Mouse (Mus musculus): ENCODE measurements around the gene Tsks.

Tsks gene

DNA sequence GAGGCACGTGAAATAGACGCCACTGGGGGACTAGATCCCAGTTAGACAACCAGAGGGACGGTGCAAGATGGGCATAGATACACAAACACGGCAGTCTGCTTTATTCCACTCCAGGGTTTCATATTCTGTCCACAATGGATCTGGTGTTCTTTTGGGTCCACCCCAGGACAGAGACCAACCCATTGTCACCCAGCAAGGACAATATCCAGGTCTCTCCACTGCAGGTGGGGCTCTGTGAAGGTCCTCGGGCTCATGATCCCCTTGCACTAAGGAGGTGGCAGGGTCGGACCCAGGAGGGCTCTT is 32.1 kb downstream of the Tsks start:
- no peak for DNase-seq (ENCODE audit: low read depth, low spot score)

DNA sequence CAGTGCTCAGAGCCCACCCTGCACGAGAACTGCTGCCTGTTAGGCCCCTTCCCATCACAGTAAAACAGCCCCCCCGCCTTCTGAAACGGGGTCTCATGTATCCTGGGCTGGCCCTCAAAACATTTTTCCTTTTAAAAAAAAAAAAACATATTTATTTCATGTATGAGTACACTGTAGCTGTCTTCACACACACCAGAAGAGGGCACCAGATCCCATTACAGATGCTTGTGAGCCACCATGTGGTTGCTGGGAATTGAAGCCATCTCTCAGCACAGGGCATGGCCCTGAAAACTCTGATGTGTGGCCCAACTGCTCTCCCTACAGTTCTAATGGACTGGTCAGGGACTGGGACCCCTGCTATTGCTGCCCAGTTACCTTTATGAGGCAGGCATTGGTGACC is 35.3 kb downstream of the Tsks start:
- DNase-seq (ENCODE audit: low read depth, low spot score) = no peak

DNA sequence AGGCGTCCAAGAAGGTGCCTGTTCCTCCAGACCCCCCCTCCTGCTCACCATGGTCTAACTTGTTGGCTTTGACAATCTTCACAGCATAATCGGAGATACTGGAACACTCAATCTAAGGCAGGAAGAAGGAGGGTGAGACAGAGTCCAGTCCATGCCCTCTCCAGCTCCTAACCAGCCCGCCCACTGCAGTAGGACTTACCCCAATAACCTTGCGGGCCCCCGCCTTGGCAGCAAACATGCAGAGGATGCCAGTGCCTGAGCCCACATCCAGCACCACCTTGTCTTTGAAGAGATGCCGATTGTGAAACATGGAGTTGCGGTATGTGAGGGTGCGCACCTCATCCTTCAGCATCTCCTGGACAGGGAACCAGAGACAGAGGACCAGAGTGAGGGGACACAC is 38.5 kb downstream of the Tsks start:
- DNase-seq (ENCODE audit: low read depth, low spot score) = no peak

DNA sequence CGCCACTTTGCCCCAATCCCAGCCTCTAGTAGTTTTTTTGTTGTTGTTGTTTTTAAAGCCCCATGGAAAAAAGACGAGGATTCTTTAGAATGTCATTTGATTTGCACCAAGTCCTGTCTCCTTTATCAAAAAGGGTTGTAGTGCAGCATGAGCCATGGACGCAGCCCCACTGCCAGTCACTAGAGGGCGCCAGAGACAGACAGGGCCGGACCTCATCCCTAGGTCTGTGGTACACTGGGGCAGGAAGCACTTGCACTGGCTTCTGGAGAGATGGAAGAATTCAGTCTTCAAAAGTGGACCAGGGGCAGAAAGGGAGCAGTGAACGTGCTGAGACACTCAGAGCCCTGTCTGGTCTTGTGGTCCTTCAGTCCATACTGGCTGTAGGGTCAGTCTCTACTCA is 40.1 kb downstream of the Tsks start:
- peak; percentile 89 for DNase-seq (ENCODE audit: low read depth, low spot score)

DNA sequence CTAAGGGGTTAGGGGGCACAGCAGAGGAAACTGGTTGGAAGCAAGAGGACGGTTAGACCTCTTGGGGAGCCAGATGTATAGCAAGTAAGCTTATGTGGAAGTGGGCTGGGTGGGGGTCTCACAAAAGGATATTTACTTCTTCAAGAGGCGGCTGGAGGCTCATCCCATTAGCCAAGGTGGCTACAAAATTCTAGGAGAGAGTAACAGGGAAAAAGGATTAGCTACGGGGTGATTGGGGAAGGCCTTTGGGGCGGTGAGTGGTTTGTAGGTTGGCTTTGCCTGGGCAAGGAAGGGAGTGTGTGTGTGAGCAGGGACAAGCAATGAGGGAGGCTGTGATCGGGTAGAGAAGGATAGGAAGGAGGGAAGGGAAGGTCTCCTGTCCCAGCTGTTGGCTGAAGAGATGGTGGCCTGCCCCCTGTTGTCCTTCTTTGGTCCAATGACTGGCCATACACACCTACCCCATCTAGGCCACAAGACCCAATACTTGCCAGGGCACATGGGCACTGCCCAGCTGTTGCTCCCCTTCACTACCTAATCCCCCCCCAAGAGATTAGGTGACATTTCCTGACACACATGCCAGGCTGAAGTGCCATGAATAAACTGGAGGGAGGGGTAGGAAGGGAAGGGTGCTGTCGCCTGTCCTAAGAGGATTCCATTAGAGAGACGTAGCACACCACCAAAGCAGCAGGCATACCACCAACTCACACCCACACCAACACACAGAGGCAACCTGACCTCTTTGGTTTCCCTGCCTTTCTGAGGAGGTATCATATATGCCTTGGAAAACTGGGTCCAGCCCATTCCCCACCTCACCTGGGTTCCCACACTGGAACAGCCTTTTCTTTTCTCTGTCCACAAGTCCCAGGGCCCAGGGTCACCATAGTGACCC is 41.2 kb downstream of the Tsks start:
- no peak for DNase-seq (ENCODE audit: low read depth, low spot score)

DNA sequence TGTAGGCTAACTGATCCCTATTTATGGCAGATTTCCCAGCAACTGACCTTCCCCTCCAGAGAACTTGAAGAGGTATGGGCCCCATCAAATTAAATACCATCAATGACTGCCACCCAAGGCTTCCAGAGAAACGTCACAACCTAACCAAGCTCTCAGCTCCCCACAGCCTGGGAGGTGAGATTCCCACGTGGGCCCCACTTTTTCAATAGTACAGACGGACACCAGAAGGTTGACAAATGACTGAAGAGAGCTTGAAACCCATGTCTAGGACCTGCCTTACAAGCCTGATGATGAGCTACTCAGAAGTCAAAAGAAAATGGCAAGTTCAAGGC is 41.8 kb downstream of the Tsks start:
- no peak for DNase-seq (ENCODE audit: low read depth, low spot score)

DNA sequence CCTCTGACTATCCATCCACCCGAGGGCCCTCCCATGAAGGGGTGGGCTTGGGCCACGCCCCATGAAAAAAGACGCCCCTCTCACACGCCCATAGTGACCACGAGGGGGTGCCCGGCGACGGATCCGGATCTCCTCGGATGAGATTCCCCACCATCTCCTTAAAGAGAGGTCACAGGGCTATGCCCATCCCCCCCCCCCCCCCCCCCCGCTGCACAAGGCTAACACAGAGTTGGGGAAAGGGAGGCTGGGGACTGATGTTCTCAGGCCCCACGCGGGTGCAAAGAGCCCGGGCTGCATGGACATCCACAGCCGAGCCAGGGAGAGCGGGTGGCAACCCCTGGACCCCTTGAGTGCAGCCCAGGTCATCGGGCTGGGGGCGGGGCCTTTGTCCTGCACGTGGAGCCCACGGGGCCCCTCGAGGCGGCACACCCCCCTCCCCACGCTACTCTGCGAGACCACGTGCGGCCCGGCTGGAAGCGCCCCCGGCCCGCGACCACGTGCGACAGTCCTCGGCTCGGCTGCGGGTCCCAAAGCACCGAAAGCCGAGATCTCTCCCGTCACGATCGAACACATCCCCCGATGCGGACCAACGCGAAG is 42.7 kb downstream of the Tsks start:
- DNase-seq (ENCODE audit: low read depth, low spot score) = peak; percentile 72

DNA sequence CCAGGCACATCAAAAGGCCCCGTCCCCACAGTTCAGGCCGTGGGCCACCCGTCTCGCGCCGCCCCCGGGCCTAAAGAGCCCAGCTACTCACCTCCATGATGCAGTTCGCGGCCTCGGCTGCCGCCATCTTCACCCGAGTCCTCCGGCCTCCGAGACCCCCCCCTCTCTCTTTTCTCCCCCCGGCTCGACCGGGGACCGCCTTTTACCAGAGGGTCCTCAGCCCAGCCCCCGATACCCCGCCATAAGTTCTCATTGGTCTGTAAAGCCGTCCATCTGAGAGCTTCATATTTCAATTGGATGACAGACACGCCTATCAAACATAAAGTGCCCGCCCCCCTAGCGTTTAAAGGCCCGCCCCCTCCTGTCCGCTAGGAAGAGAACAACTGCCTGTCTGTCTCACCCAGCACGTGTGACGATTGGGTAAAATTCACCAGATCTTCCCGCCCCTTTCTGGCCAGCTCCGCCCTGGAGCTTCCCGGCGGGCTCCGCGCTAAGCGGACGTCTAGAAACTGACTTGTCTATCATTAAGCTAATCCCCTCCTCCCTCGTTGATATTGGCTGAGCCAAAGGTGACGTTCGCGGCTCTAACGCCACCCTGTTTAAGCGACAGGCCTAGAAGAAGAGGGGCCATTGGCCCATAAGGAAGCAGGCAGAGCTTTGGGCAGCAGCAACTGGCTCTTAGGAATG is 43.3 kb downstream of the Tsks start, which contains the start of gene Prmt1:
TSS of gene Prmt1 (minus strand) at position 377 of the 687 bp plus-strand sequence.
- peak; percentile 99 for DNase-seq (ENCODE audit: low read depth, low spot score)

DNA sequence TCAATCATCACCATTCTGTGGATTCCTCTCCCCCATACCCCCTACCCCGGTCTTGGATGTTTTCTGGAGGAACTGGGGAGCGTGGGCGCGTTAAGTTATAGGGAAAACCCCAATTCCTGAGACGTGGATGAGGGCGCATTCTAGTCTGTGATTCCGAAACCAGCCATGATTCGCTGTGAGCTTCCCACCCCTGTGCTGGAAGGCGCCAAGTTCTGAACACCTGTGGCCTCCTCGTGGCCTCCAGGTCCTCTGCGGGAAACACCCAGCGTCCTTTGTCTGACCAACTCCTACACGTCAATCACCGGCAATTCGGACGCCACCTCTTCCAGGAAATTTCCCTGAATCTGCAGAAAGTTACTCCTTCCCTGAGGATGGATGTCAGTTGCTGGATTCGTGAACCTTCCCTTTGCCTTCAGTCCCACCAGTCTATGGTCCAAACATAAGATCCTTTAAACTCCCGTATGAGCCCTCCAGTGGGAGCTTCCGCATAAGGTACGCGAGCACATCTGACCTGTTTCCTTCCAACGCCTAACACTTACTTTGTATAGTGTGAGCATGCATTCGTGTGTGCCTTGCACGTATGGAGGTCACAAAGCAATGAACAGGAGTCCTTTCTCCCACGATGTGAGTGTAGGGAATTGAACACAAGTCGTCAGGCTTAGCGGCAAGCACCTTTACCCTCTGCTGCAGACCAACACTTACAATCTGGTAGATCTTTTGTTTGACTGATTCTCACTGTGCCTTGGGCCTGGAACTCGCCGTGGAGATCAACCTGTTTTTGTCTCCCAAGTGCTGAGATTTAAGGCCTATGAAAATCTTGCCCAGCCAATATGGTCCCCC is 44.1 kb downstream of the Tsks start:
- no peak for DNase-seq (ENCODE audit: low read depth, low spot score)

DNA sequence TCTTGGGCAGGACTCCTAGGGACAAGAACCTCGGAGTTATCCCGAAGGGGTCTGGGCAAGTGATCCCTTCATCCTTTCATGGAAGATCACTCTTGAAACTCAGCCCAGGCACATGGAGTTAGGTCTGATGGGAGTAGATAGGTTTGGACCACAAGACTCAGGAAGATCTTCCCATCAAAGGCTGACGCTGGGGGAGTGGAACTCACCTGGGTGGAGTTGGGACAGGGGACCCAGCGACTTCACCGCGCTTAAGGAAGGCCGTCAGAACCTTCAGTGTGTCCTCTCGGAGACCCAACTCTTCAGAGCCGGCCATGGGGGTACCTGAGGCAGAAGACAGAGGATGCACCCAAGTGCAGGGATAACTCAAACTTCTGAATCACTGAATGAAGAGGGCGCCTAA is 53.7 kb downstream of the Tsks start:
- DNase-seq (ENCODE audit: low read depth, low spot score) = no peak

DNA sequence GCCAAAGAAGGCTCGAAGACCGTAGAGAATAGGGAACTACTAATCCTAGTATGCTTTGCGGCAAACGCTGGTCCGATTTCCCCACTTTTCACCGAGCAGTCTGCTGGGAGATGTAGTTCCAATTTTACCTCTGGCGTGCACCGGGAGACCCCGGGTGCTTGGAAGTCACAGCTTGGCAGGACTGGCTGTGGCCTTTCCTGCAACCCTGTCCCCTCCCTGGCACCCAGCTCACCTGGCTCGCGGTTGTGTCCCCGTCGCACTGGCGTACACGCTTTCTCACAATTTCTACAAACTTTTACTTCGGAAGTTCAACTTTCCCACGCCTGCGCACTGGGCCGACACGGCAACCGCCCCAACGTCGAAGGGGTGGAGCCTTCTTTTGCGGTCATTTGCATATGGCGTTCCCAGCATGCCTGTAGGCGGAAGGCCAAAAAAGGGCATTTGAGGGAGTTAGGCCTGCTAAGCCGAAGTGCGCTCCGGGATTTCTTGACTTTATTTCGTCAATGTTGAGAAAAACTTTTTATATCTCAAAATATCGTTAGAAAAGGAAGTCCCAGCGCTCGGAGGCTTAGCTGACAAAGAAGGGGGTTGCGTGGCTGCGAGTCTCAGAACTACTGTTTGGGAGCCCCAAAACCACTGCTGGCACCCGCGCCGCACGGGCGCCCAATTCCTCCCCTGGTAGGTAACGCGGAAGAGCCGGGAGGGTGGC is 54.4 kb downstream of the Tsks start, which contains the start of gene Irf3:
TSS of gene Irf3 (plus strand) at position 418 of the 709 bp plus-strand sequence.
- peak; percentile 97 for DNase-seq (ENCODE audit: low read depth, low spot score)

DNA sequence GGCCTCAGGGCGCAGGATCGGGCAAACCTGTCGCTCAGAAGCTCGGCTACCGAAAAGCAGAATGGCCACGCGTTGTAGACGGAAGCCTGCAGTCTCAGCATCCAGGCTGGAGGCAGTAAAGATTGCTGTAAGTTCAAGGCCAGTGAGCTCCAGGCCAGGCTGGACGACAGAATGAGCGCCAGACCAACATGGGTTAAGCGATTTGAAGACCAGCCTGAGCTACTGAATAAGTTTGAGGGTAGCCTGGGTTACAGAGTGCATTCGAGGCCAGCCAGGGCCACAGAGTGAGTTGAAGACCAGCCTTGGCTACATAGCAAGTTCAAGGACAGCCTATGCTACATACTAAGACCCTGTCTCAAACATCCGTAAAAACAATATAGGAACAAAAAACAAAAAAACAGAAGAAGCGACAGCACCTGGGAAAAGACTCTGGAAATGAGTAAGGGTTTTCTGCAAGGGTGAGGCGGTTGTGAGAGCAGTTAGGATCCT is 55.0 kb downstream of the Tsks start:
- no peak for DNase-seq (ENCODE audit: low read depth, low spot score)

DNA sequence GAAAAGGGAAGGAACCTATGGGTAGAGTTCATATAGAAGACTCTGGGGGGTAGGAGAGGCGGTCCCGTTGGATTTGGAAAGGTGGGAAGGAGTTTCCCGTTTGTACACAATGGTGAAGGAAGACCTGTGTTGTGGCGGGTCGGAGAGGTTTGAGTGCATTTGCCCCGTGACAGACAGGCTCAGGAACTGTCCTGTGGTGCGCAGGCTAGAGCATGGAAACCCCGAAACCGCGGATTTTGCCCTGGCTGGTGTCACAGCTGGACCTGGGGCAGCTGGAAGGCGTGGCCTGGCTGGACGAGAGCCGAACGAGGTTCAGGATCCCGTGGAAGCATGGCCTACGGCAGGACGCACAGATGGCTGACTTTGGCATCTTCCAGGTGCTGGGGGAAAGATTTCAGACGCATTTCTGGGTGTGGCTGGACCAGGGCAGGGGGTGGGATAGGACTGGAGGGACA is 55.5 kb downstream of the Tsks start, which contains the start of gene Bcl2l12:
TSS of gene Bcl2l12 (minus strand) at position 212 of the 455 bp plus-strand sequence.
- DNase-seq (ENCODE audit: low read depth, low spot score) = peak; percentile 84

DNA sequence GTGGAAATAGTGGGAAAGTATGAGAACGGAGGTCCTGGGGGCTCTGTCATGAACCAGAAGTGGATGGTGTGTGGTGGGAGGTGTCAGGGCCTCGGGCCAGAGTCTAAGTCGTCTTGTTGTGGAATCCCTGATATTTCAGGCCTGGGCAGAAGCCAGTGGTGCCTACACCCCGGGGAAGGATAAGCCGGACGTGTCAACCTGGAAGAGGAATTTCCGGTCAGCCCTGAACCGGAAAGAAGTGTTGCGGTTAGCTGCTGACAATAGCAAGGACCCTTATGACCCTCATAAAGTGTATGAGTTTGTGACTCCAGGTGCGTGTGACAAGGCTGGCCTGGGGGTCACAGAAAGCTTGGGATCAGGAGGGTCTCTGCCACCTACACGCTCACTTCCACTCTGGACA is 56.7 kb downstream of the Tsks start:
- no peak for DNase-seq (ENCODE audit: low read depth, low spot score)

DNA sequence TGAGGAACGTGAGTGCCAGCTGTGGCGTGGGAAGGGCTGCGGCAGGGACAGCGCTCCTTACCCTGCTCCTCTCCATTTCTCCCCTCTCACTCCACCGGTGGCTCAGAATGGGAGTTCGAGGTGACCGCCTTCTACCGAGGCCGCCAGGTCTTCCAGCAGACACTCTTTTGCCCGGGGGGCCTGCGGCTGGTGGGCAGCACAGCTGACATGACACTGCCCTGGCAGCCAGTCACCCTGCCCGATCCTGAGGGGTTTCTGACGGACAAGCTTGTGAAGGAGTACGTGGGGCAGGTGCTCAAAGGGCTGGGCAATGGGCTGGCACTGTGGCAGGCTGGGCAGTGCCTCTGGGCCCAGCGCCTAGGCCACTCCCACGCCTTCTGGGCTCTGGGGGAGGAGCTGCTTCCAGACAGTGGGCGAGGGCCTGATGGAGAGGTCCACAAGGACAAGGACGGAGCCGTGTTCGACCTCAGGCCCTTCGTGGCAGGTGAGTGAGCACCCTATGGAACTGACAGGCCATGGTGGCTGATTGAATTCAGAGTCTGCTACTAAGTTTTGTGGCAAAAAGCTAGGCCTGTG is 57.6 kb downstream of the Tsks start:
- DNase-seq (ENCODE audit: low read depth, low spot score) = no peak

DNA sequence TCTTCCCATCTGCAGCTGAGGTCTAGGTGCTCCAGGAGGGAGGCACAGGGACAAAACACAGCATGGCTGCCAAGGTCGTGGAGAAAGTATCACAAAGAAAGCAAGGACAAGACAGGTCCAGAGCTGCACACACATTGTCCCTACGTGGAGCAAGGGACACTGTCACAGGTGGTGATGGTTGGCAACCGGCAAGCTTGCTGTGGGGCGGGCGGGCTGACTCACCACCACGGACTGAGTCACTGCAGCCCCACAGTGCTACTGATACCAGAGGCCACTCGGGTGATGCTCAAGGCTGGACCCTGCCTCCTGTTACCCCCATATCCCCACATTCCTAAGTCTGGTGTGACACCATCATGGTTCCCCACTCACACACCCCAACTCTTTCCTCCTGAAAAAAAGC is 59.4 kb downstream of the Tsks start:
- DNase-seq (ENCODE audit: low read depth, low spot score) = peak; percentile 42

DNA sequence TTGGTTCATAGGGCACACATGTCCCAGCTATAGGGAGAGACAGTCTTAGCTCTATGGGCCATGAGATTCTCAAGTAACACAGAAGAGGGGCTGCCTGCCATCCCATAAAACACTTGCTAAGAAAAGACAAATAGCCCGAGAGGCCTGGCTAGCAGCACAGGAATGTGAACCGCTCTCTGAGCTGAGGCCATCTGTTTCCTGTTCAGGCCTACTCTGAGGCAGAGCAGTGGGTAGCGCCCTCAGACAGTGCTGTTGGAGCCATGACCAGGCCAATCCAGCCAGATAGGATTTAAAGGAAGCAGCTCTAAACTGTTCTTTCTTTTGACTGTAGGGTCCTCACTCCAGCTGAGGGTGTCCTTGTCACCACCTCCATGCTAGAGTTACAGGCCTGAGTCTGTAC is 61.5 kb downstream of the Tsks start:
- no peak for DNase-seq (ENCODE audit: low read depth, low spot score)

DNA sequence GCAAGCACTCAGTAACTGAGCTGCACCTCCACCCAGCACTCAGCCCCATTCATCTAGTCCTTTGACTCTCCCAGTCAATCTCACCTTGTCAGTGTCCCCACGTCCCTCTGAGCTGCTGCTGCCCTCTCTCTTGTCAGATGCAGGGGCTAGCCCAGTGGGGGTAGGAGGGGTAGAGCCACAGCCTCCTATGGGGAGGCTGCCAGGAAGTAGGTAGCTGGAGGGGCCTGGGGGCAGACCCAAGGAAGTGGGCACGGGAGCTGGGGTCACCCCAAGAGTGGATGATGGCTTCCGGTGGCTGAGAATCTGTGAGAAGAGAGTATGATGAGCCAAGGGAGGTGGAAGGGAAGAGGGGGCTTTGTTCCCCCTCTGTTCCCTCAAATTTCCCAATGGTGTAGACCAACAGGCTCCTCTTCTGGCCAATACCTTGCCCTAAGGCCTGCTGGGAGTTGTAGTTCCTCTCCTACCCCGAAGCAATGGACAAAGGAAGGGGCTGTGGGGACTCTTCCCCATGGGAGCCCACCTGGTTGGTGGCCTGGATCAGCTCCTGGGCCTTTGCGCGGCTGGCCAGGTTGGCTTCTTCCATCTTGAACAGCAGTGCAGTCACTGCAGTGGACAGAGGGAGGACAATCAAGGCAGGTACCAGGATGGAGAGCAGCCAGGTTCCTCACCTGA is 62.5 kb downstream of the Tsks start:
- DNase-seq (ENCODE audit: low read depth, low spot score) = no peak

DNA sequence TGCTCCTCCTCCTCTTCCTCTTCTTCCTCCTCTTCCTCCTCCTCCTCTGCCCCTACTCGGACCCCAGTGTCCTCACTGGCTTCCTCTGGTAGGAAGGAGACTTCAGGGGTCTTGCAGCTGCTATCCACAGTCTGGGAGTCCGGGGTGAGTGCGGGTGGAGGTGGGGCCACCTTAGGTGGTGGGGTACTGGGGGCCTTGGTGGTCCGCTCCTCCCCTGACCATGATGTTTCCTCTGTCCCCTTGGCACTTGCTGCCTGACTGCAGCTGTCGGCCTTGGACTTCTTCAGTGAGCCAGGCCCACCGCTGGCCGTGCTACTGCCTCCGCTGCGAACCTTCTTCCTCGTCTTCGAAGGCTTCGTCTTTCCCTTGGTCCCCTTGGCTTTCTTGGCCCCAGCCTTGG is 63.5 kb downstream of the Tsks start:
- no peak for DNase-seq (ENCODE audit: low read depth, low spot score)

DNA sequence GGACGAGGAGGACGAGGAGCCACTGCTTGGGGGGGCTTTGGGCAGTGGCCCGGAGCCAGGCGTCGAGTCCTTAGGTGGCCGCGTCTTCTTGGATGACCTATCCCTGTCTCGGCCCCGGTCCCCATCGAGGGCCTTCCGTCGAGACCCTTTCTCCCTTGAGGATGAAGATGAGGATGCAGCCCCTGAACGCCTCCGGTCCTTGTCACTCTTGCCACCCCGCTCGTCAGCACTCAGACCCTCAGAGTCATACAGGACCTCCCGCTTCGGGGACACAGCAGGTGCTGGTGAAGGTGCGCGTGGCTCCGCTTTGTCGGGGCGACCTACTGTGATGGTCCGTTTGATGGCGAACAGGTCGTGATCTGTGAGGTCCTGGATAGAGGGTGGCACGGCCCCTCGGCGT is 64.1 kb downstream of the Tsks start:
- DNase-seq (ENCODE audit: low read depth, low spot score) = no peak

Data from 3T3-L1 (cell line).